Mouse (Mus musculus): Measurements from ENCODE around the gene A3galt2.

DNA sequence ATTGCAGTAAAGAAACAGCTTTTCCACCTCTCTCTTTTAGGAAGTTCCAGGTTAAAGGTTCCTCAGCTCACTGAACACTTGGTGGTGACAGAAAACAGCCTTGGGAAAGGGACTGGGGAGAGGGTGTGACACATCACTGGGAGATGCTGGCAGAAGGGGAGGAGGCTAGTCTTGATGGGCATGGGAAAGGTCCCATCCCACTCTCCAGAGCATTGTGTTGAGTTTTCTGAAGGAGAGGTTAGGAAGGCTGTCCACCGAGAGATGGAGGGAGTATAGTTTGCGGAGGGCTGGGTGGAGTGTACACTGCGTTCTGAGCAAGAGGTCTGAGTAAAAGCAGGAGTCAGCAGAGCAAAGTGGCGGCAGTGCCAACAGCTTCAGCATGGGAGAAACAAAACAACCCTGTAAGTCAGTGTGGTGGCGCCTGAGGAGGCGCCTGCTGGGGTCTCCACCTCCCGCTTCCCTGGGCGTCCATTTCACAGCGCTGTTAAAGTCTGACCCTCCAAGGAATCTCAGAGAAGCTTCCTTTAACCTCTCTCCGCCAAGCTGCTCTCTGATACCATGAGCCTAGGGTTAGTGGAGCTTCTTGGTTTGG, 12.7 kb upstream of the A3galt2 start:
- no peak for TF ChIP-seq CTCF (IDR thresholded peaks at IDR 0.05; ENCODE audit: low read depth)
- TF ChIP-seq EP300 (optimal IDR thresholded peaks at IDR 0.05), result no peak
